Mouse (Mus musculus): ENCODE results near the gene Skap1.

Gene Skap1

GRCm38 (mm10) chr11:96631521-96631920 is 167.1 kb downstream of the Skap1 start:
- no peak for DNase-seq

GRCm38 (mm10) chr11:96637927-96638326 is 173.5 kb downstream of the Skap1 start:
- DNase-seq = no peak

- DNase-seq = no peak
Measured at GRCm38 (mm10) chr11:96639805-96640204, 175.4 kb downstream of the Skap1 start.

GRCm38 (mm10) chr11:96642173-96643140 is 178.1 kb downstream of the Skap1 start:
- no peak for DNase-seq

- DNase-seq = no peak
Measured at GRCm38 (mm10) chr11:96644969-96645368, 180.6 kb downstream of the Skap1 start.

- DNase-seq = no peak
Measured at GRCm38 (mm10) chr11:96645538-96646037, 181.2 kb downstream of the Skap1 start.

- DNase-seq = no peak
Measured at GRCm38 (mm10) chr11:96651848-96652247, 187.5 kb downstream of the Skap1 start.

GRCm38 (mm10) chr11:96653867-96654266 is 189.5 kb downstream of the Skap1 start:
- DNase-seq = no peak

- no peak for DNase-seq
Measured at GRCm38 (mm10) chr11:96658420-96658819, 194.0 kb downstream of the Skap1 start.

- no peak for DNase-seq
Measured at GRCm38 (mm10) chr11:96666924-96667323, 202.5 kb downstream of the Skap1 start.

- no peak for DNase-seq
Measured at GRCm38 (mm10) chr11:96668367-96668766, 204.0 kb downstream of the Skap1 start.

GRCm38 (mm10) chr11:96673792-96674191 is 209.4 kb downstream of the Skap1 start:
- DNase-seq = no peak

GRCm38 (mm10) chr11:96674786-96675365 is 210.5 kb downstream of the Skap1 start:
- DNase-seq = no peak

- no peak for DNase-seq
Measured at GRCm38 (mm10) chr11:96678026-96678425, 213.6 kb downstream of the Skap1 start.

GRCm38 (mm10) chr11:96679026-96679425 is 214.6 kb downstream of the Skap1 start:
- DNase-seq = no peak

GRCm38 (mm10) chr11:96685381-96685780 is 221.0 kb downstream of the Skap1 start:
- no peak for DNase-seq

- no peak for DNase-seq
Measured at GRCm38 (mm10) chr11:96686713-96687280, 222.4 kb downstream of the Skap1 start.

GRCm38 (mm10) chr11:96692250-96692649 is 227.9 kb downstream of the Skap1 start:
- no peak for DNase-seq

- no peak for DNase-seq
Measured at GRCm38 (mm10) chr11:96693360-96693759, 229.0 kb downstream of the Skap1 start.

GRCm38 (mm10) chr11:96694774-96695173 is 230.4 kb downstream of the Skap1 start:
- no peak for DNase-seq

GRCm38 (mm10) chr11:96696168-96696727 is 231.9 kb downstream of the Skap1 start:
- DNase-seq = no peak

GRCm38 (mm10) chr11:96696842-96697455 is 232.6 kb downstream of the Skap1 start:
- DNase-seq = no peak

GRCm38 (mm10) chr11:96697467-96697866 is 233.1 kb downstream of the Skap1 start:
- DNase-seq = no peak

Measured in cerebellum, adult 8-10 months (tissue).